Mouse (Mus musculus) liver, postnatal 0 days (tissue): ENCODE results near the gene Mgst3.

Experiments used
- CTCF ChIP-seq: sonication (generic); IDR thresholded peaks from 2 replicates; pipeline ENCODE4 v1.5.1; 2016; ENCODE audit warnings: antibody characterized with exemption, low read depth
- EP300 ChIP-seq: IDR thresholded peaks from 2 replicates; pipeline ENCODE4 v1.6.1; 2016; ENCODE audit warnings: antibody characterized with exemption, low read depth, mild to moderate bottlenecking

GRCm38 (mm10) chr1:167372739-167373138, 20.9 kb downstream of the Mgst3 start:
- TF ChIP-seq CTCF (no peak), EP300 (no peak)
